Mouse (Mus musculus) intestine, postnatal 0 days (tissue): ENCODE results near the gene Col4a4. TPM values are rescaled to one million over a fixed set of nuclear protein-coding genes. Genes with fewer than 3 reads are reported as not detected.

Experiments
- ATAC-seq: fragments of 200-750 bp; cut with Nextera tagmentation; 2 replicates; pipeline ENCODE4 v1.8.0; 2017; ENCODE audit warnings: mild to moderate bottlenecking, moderate TSS enrichment, moderate library complexity
- H3K27ac ChIP-seq: fragments of 300-500 bp; sonication (generic); 2 replicates; pipeline ENCODE4 v1.5.1; 2014; ENCODE audit warnings: mild to moderate bottlenecking, low read depth, low read length, moderate library complexity
- H3K27me3 ChIP-seq: fragments of 300-500 bp; sonication (generic); replicated peaks from 2 replicates; pipeline ENCODE4 v1.6.1; 2014; ENCODE audit warnings: low read length, mixed read lengths; ENCODE audit not compliant: control insufficient read depth, insufficient read depth
- H3K36me3 ChIP-seq: fragments of 300-500 bp; sonication (generic); 2 replicates; pipeline ENCODE4 v1.6.1; 2014; ENCODE audit warnings: mild to moderate bottlenecking, moderate library complexity; ENCODE audit not compliant: control insufficient read depth, insufficient read depth
- H3K4me1 ChIP-seq: fragments of 300-500 bp; sonication (generic); replicated peaks from 2 replicates; pipeline ENCODE4 v1.6.1; 2014; ENCODE audit warnings: antibody characterized with exemption, low read length, mixed read lengths; ENCODE audit not compliant: control insufficient read depth, insufficient read depth
- H3K4me2 ChIP-seq: fragments of 300-500 bp; sonication (generic); replicated peaks from 2 replicates; pipeline ENCODE4 v1.6.1; 2014; ENCODE audit warnings: low read depth, mild to moderate bottlenecking, moderate library complexity
- H3K4me3 ChIP-seq: fragments of 300-500 bp; sonication (generic); 2 replicates; pipeline ENCODE4 v1.5.1; 2014; ENCODE audit warnings: low read depth, low read length
- H3K9ac ChIP-seq: fragments of 300-500 bp; sonication (generic); 2 replicates; pipeline ENCODE4 v1.6.1; 2014; ENCODE audit warnings: mild to moderate bottlenecking, low read depth, low read length
- H3K9me3 ChIP-seq: fragments of 300-500 bp; sonication (generic); 2 replicates; pipeline ENCODE4 v1.6.1; 2016; ENCODE audit warnings: mixed run types; ENCODE audit not compliant: control insufficient read depth
- CTCF ChIP-seq: sonication (generic); IDR thresholded peaks from 2 replicates; pipeline ENCODE4 v1.5.1; 2016; ENCODE audit warnings: low read depth, mild to moderate bottlenecking, control low read depth, antibody characterized with exemption, moderate library complexity
- WGBS: fragments of 180-500 bp; shearing (Covaris S2); extraction: QIAGEN DNeasy Blood & Tissue Kit; methylation state at CpG from one replicate; pipeline ENCODE4 v1.1.7; 2014; 5-methylcytosine and 5-hydroxymethylcytosine counted together
- polyA plus RNA-seq: library from polyadenylated mRNA; unstranded; fragments of >200 nt; fragmentation: Nextera tagmentation; extraction: Ambion mirVana; gene quantifications from 2 replicates; pipeline ENCODE4 v1.2.1, GENCODE M21; 2015

The Col4a4 gene
- polyA plus RNA-seq, 1 experiment from 2014 or later, result 0.10 TPM

GRCm38 (mm10) chr1:82627652-82628051 lies 41.0 kb upstream of the Col4a4 start:
- no peak overlapping the region for H3K9ac ChIP-seq
- 44% methylated on average over 4 of the region's 4 CpGs for WGBS
- no peak for ATAC-seq
- H3K27me3 ChIP-seq, result no peaks in the 10 kb centered on the region
- TF ChIP-seq CTCF, result no peak
- H3K36me3 ChIP-seq, result no peaks in the 10 kb centered on the region
- no peak overlapping the region for H3K27ac ChIP-seq
- H3K9me3 ChIP-seq, result no peaks in the 10 kb centered on the region
- no peak overlapping the region for H3K4me3 ChIP-seq
- H3K4me2 ChIP-seq, result no peak overlapping the region
- H3K4me1 ChIP-seq, result no peaks in the 10 kb centered on the region

GRCm38 (mm10) chr1:82625474-82625873 lies 38.8 kb upstream of the Col4a4 start:
- no peak for ATAC-seq
- Histone ChIP-seq H3K27me3 (no peaks in the 10 kb centered on the region), H3K36me3 (no peaks in the 10 kb centered on the region), H3K4me2 (no peak overlapping the region), H3K9me3 (no peaks in the 10 kb centered on the region), H3K4me3 (no peak overlapping the region), H3K9ac (no peak overlapping the region), H3K4me1 (no peaks in the 10 kb centered on the region), H3K27ac (no peak overlapping the region)
- no peak for TF ChIP-seq CTCF
- WGBS, result 68% methylated on average over 2 of the region's 2 CpGs

DNA sequence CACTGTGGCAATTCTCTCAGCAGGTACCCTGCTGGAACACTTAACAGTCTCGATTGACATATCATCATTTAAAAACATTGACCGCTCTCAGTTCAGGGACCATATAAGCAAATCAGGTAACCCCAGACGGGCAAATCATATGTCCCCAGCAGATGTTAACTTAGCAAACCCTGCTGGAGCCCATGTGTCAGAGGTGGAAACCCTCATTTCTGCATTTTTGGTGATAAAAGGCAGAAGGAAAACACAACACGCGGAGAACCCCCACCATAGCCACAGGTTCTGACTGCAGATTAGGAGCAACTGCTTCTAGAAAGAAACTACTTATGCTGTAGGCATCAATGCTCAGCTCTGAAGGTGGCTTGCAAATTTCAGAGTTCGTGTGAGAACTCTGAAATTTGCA lies 38.3 kb upstream of the Col4a4 start:
- Histone ChIP-seq H3K36me3 (no peaks in the 10 kb centered on the region), H3K4me3 (no peak overlapping the region), H3K4me1 (no peaks in the 10 kb centered on the region), H3K27ac (no peak overlapping the region), H3K4me2 (no peak overlapping the region), H3K9me3 (no peaks in the 10 kb centered on the region), H3K27me3 (no peaks in the 10 kb centered on the region), H3K9ac (no peak overlapping the region)
- WGBS, result 80% methylated on average over 6 of the region's 6 CpGs
- no peak for TF ChIP-seq CTCF
- ATAC-seq, result no peak

- Histone ChIP-seq H3K36me3 (no peaks in the 10 kb centered on the region), H3K9ac (no peak overlapping the region), H3K4me2 (no peak overlapping the region), H3K4me1 (no peaks in the 10 kb centered on the region), H3K27me3 (no peaks in the 10 kb centered on the region), H3K4me3 (no peak overlapping the region), H3K9me3 (no peaks in the 10 kb centered on the region), H3K27ac (no peak overlapping the region)
- WGBS, result 91% methylated on average over 5 of the region's 5 CpGs
- TF ChIP-seq CTCF, result no peak
- no peak for ATAC-seq
These were observed 33.3 kb upstream of the Col4a4 start for GRCm38 (mm10) chr1:82619981-82620380.

DNA sequence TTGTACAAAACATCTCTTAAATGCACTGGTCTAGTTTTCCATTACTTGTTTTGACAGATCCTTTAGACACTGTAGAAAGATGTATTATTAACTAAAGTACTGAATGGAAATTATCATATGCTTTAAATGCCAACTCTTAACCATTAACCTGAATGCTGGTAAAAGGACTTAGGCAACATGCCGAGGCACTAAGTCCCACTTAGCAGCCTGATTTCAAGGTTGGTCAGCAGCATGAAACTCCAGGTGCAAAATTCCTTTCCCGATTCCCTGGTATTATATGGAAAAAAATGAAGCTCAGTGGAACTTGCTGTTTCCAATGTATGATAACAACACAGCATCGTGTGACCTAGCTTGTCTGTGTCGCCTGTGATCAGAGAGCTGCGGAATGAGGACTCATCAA lies 31.9 kb upstream of the Col4a4 start:
- H3K4me1 ChIP-seq, result no peaks in the 10 kb centered on the region
- no peak overlapping the region for H3K9ac ChIP-seq
- H3K4me2 ChIP-seq, result no peak overlapping the region
- ATAC-seq, result no peak
- H3K36me3 ChIP-seq, result no peaks in the 10 kb centered on the region
- no peak for TF ChIP-seq CTCF
- H3K9me3 ChIP-seq, result no peaks in the 10 kb centered on the region
- no peak overlapping the region for H3K27ac ChIP-seq
- no peaks in the 10 kb centered on the region for H3K27me3 ChIP-seq
- no peak overlapping the region for H3K4me3 ChIP-seq
- 76% methylated on average over 5 of the region's 5 CpGs for whole genome bisulfite sequencing

- Histone ChIP-seq H3K9ac (no peak overlapping the region), H3K4me3 (no peak overlapping the region), H3K4me2 (no peak overlapping the region), H3K27me3 (no peaks in the 10 kb centered on the region), H3K9me3 (no peaks in the 10 kb centered on the region), H3K4me1 (no peaks in the 10 kb centered on the region), H3K36me3 (no peaks in the 10 kb centered on the region), H3K27ac (no peak overlapping the region)
- WGBS, result 77% methylated on average over 5 of the region's 5 CpGs
- ATAC-seq, result no peak
- TF ChIP-seq CTCF, result no peak
These were observed 31.4 kb upstream of the Col4a4 start for GRCm38 (mm10) chr1:82618001-82618400.

DNA sequence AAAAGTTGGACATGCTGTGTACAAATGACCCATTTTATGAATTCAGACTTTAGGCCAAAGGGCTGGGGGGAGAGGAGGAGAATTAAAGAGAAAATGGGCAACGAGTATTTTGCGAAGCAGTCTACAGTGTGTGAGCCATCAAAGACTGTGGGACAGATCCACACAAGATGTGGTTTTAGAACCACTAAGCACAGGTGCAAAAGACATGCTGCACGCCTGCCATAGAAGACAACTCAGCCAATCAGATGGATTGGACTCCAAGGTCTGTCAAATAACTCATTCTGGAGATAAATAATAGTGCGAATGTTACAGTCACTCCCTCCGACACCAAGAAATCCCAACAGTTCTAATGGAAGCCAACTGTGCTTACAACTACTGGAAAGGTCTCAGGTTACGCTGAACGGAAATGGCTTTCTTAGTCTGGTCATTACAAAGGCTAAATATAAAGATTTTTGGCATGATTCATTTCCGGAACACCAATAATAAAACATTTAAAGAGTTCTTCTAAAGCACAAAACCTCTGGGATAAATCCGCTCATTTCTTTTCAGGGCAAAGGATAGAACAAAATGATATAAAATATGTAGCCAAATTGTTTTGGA lies 25.5 kb upstream of the Col4a4 start:
- Histone ChIP-seq H3K27me3 (no peaks in the 10 kb centered on the region), H3K9ac (no peak overlapping the region), H3K27ac (no peak overlapping the region), H3K9me3 (no peaks in the 10 kb centered on the region), H3K4me3 (no peak overlapping the region), H3K4me1 (no peaks in the 10 kb centered on the region), H3K36me3 (no peaks in the 10 kb centered on the region), H3K4me2 (no peak overlapping the region)
- no peak for ATAC-seq
- 74% methylated on average over 9 of the region's 9 CpGs for WGBS
- no peak for TF ChIP-seq CTCF
